Mouse (Mus musculus) embryonic fibroblast, embryonic 13.5 days (primary cell): ENCODE results near the gene Tmem120a.
A peak's percentile ranks its signal among the peaks of the same experiment; 100 is the strongest.

ENCODE experiments used
- CTCF ChIP-seq: IDR thresholded peaks from 2 replicates; pipeline ENCODE4 v1.5.1; 2011; ENCODE audit warnings: mild to moderate bottlenecking, control low read depth, low read length, moderate library complexity, borderline replicate concordance; ENCODE audit not compliant: insufficient read depth
- POLR2A ChIP-seq: IDR thresholded peaks from 2 replicates; pipeline ENCODE4 v1.6.1; 2011; ENCODE audit warnings: low read depth, mild to moderate bottlenecking, control low read depth, low read length, moderate library complexity

- TF ChIP-seq CTCF, result peak; percentile 82
- TF ChIP-seq POLR2A, result no peak
Observed at GRCm38 (mm10) chr5:135763526-135763925, 19.3 kb upstream of the Tmem120a start.
